Mouse (Mus musculus) 416B (cell line): Measurements from ENCODE around the gene Prkcg.
A peak's percentile ranks its signal among the peaks of the same experiment; 100 is the strongest.

ENCODE experiments used
- DNase-seq: peaks from one replicate; pipeline ENCODE4 v3.0.0; 2011; ENCODE audit warnings: low read depth

Prkcg gene

DNA sequence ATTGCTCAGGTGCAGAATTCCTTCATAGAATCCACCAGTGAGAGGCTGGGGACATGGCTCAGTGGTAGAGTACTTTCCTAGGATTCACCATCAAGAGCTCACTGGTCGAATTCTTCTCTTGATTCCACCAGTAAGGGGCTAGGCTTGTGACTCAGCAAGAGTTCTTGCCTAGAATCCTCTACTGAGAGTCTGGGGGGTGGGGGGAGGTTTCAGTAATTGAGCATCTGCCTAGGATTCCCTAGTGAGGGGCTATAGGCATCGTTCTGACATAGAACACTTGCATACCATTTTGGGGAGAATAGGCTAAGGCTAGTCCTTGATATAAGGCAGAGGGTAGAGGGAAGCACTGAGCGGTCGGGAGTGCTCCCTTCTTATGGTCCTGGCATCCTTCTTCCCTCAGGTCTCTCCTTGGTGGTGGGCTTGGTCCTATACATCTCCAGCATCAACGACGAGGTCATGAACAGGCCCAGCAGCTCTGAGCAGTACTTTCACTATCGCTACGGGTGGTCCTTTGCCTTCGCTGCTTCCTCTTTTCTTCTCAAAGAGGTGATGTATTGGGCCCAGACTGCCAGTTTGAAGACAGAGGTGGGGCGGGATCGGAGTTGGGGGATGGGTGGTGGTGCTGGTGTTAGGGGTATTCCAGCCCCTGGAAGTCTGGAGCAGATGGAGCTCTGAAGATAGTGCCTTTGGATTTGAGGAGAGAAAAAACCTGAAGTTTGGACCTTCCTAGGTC lies 76.7 kb downstream of the Prkcg start:
- no peak for DNase-seq

DNA sequence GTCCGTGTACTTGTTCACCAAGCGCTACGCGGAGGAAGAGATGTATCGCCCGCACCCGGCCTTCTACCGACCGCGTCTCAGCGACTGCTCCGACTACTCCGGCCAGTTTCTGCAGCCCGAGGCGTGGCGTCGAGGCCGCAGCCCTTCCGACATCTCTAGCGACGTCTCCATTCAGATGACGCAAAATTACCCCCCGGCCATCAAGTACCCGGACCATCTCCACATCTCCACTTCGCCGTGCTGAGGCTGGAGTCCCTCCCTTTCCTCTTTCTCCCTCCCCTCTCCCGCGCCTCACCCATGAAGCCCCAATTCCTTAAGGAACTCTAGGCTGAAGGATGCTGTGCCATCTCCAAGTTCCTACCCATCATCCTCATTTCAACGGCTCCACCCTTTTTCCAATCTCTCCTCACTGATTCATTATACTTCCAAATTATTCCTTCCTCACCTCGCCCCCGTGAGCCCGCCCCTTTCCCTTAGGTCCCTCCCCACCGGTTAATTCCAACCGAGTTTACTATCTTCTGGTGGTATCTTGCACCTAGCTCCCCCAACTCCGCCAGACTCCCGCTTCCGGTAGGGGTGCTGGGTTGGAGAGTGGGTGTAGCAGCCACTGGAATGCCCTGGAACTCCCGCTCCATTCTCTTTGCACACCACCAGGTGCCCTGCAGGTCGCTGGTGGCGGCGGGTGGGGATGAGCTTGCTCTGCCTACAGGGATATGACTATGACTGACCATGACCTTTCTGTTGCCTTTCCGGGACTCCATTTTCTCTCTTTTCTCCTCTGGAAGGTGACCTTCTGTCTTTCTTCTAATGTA lies 77.9 kb downstream of the Prkcg start:
- no peak for DNase-seq

DNA sequence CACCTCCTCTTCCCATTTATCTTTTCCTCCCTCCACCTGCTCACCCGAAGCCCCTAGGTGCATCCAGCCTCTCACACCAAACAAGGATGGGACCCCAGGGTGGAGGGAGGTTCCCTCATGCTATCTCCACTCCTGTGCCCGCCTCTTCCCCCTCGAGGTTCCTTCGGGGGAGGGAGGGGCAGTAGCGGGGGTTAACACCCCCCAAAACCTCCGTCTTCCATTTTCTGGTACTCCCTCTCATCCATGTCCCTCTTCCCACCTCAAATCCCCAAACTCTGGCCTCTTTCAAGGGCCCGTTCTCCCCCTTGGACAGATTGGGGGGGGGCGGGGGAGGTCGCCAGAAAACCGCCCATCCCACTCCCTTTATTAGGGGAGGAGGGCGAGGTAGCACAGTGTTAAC lies 78.6 kb downstream of the Prkcg start:
- DNase-seq, result no peak

DNA sequence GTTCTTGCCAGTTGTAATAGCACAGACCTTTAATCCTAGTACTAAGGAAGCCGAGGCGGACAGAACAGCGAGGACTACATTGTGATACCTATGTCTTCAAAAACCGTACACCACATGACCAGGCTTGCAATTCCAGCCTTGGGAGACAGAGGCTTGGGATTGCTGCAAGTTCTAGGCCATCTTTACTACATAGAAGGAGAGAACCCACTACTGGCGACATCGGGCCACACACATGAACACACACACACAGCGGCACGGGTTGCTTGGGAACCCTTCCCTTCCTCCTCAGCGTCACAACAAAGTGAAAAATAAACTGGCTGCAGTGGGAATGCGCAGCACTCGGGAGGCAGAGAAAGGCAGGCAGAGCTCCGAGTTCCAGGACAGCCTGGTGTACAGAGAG lies 79.3 kb downstream of the Prkcg start:
- DNase-seq, result no peak

DNA sequence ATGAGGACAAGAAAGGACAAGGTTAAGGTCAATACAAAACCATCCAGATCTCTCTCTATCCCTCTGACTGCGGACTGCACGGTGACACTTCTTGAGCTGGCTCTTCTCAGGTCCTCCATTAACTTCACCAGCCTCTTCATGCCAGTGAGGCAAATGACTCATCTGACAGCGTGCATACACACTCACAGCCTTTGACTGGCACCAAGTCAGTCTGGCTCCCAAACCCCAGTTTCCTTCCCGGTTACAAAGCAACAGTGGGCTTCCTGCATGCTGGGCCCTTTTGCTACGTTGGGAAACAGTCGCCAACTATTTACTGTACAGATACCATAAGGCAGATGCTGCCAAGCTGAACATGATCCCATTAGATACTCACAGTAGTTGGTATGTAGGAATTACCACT lies 80.2 kb downstream of the Prkcg start:
- peak; percentile 86 for DNase-seq

DNA sequence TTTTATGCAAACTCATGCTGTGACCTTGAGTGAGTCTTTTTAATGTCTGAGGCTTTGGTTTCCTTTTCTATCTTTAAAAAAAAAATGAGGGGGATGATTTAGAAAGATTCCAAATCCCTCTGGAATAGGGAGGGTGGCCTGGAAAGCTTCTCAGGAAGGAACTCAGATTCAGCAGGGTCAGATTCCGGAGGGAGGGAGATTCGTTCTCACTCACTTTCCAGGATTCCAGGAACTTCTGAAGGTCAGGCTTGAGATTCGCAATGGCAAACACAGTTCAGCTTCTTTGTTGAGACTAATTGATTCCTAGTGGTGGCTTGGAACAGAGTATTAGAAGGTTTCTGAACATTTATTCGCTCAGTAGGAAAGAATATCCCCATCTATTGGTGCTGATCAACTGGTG lies 81.4 kb downstream of the Prkcg start:
- no peak for DNase-seq

DNA sequence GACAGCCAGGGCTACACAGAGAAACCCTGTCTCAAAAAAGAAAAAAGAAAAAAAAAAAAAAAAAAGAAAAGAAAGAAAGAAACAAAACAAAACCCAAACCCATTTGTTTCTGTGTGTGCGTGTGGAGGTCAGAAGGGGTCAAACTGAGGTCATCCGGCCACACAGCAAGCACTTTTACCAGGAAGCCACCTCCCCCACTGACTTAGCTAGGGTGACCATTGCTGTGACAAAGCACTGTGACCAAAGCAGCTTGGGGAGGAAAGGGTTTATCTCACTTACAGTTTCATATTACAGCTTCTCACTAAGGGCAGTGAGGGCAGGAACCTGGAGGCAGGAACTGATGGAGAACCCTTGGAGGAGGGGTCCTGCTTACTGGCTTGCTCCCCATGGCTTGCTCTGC lies 83.4 kb downstream of the Prkcg start:
- DNase-seq, result peak; percentile 74

DNA sequence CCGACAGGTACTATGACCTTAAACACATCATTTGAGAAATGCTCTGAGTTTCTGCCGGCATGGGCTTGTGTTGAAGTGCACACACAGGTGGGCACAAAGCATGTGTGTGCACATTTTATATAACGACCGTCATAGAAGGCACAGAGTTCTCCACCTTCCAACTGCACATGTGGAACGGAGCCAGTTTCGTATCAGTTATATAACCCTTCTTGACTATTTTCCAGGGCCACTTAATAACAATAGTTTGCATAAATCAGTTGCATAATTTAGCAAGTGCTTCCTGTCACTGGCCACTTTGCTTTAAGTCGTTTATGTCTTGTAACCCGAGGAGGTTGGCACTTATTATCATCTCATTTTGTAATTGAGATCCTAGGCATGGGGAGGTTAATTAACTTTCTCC lies 84.8 kb downstream of the Prkcg start:
- no peak for DNase-seq

DNA sequence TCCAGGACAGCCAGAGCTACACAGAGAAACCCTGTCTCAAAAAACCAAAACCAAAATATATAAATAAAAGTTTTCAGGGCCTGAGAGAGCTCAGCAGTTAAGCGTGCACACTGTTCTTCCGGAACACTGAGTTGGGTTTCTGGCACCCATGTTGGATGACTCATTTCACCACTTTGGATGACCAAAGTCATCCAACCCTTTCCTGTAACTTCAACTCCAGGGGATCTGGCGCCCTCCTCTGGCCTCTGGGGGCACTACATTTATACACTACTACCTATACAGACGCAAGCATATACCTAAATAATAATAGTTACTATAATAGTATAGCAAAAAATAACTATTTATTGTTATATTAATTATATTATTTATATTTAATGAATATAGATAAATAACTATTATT lies 87.9 kb downstream of the Prkcg start:
- peak; percentile 93 for DNase-seq
